Mouse (Mus musculus): ENCODE results near the gene Tdgf1. TPM values are rescaled to one million over a fixed set of nuclear protein-coding genes. Genes with fewer than 3 reads are reported as not detected.
A peak's percentile ranks its signal among the peaks of the same experiment; 100 is the strongest.

Gene Tdgf1
- polyA plus RNA-seq (2014; fragmentation: Nextera tagmentation; extraction: Ambion mirVana) = not detected in 2 replicates

GRCm38 (mm10) chr9:110945926-110946325 lies at the start of gene Tdgf1:
Gene Tdgf1 (minus strand): TSS chr9:110946158.
- ATAC-seq (ENCODE audit: low FRiP score) (no peak), DNase-seq (ENCODE audit: low spot score, missing footprints) (peak; percentile 82)
- WGBS = 7% methylated on average over 11 of the region's 11 CpGs
- Histone ChIP-seq H3K9ac (ENCODE audit: low read length) (no peak within 1 kb of the TSS), H3K4me1 (ENCODE audit: control insufficient read depth, insufficient read depth, low read length) (peaks cover 19% of the 10 kb centered on the region), H3K4me3 (ENCODE audit: low read depth, low read length) (no peak within 1 kb of the TSS), H3K27me3 (ENCODE audit: control insufficient read depth, insufficient read depth, low read length) (peaks cover 24% of the 10 kb centered on the region), H3K4me2 (peak within 1 kb of the TSS; percentile 20; the same call in 1 of the 2 replicates), H3K9me3 (ENCODE audit: control insufficient read depth, low read length) (no peaks in the 10 kb centered on the region), H3K27ac (ENCODE audit: low read depth, low read length) (no peak within 1 kb of the TSS), H3K36me3 (ENCODE audit: control insufficient read depth, insufficient read depth, low read length) (no peaks in the 10 kb centered on the region)

GRCm38 (mm10) chr9:110994716-110995172 lies 48.8 kb upstream of the Tdgf1 start:
- Histone ChIP-seq H3K27me3 (ENCODE audit: control insufficient read depth, insufficient read depth, low read length) (no peaks in the 10 kb centered on the region), H3K9ac (ENCODE audit: low read length) (peak overlapping the region; percentile 28), H3K4me2 (peak overlapping the region; percentile 41), H3K9me3 (ENCODE audit: control insufficient read depth, low read length) (no peaks in the 10 kb centered on the region), H3K4me3 (ENCODE audit: low read depth, low read length) (peak overlapping the region; percentile 36), H3K36me3 (ENCODE audit: control insufficient read depth, insufficient read depth, low read length) (no peaks in the 10 kb centered on the region), H3K27ac (ENCODE audit: low read depth, low read length) (no peak overlapping the region), H3K4me1 (ENCODE audit: control insufficient read depth, insufficient read depth, low read length) (no peaks in the 10 kb centered on the region)
- ATAC-seq (ENCODE audit: low FRiP score) (peak; percentile 89), DNase-seq (ENCODE audit: low spot score, missing footprints) (peak; percentile 94)
- 10% methylated on average over 13 of the region's 13 CpGs for WGBS

- Histone ChIP-seq H3K27me3 (ENCODE audit: control insufficient read depth, insufficient read depth, low read length) (no peaks in the 10 kb centered on the region), H3K9ac (ENCODE audit: low read length) (no peak overlapping the region), H3K36me3 (ENCODE audit: control insufficient read depth, insufficient read depth, low read length) (no peaks in the 10 kb centered on the region), H3K4me2 (no peak overlapping the region), H3K27ac (ENCODE audit: low read depth, low read length) (no peak overlapping the region), H3K4me1 (ENCODE audit: control insufficient read depth, insufficient read depth, low read length) (no peaks in the 10 kb centered on the region), H3K9me3 (ENCODE audit: control insufficient read depth, low read length) (no peaks in the 10 kb centered on the region), H3K4me3 (ENCODE audit: low read depth, low read length) (no peak overlapping the region)
- ATAC-seq (ENCODE audit: low FRiP score) (no peak), DNase-seq (ENCODE audit: low spot score, missing footprints) (no peak)
- 46% methylated on average over 3 of the region's 3 CpGs for WGBS
Measured at GRCm38 (mm10) chr9:110993281-110993709, 47.3 kb upstream of the Tdgf1 start.

GRCm38 (mm10) chr9:110990204-110990603 lies 44.2 kb upstream of the Tdgf1 start, which contains the start of gene Rtp3:
Gene Rtp3 (minus strand): TSS chr9:110990583.
- Histone ChIP-seq H3K27ac (ENCODE audit: low read depth, low read length) (no peak within 1 kb of the TSS), H3K4me2 (no peak within 1 kb of the TSS), H3K27me3 (ENCODE audit: control insufficient read depth, insufficient read depth, low read length) (no peaks in the 10 kb centered on the region), H3K4me1 (ENCODE audit: control insufficient read depth, insufficient read depth, low read length) (no peaks in the 10 kb centered on the region), H3K9me3 (ENCODE audit: control insufficient read depth, low read length) (no peaks in the 10 kb centered on the region), H3K9ac (ENCODE audit: low read length) (no peak within 1 kb of the TSS), H3K36me3 (ENCODE audit: control insufficient read depth, insufficient read depth, low read length) (no peaks in the 10 kb centered on the region), H3K4me3 (ENCODE audit: low read depth, low read length) (no peak within 1 kb of the TSS)
- DNase-seq (ENCODE audit: low spot score, missing footprints) (no peak), ATAC-seq (ENCODE audit: low FRiP score) (no peak)
- 69% methylated on average over 6 of the region's 6 CpGs for WGBS

GRCm38 (mm10) chr9:110989543-110989942 lies 43.6 kb upstream of the Tdgf1 start:
- WGBS = 91% methylated on average over 2 of the region's 2 CpGs
- Histone ChIP-seq H3K9me3 (ENCODE audit: control insufficient read depth, low read length) (no peaks in the 10 kb centered on the region), H3K4me3 (ENCODE audit: low read depth, low read length) (no peak overlapping the region), H3K9ac (ENCODE audit: low read length) (no peak overlapping the region), H3K36me3 (ENCODE audit: control insufficient read depth, insufficient read depth, low read length) (no peaks in the 10 kb centered on the region), H3K27me3 (ENCODE audit: control insufficient read depth, insufficient read depth, low read length) (no peaks in the 10 kb centered on the region), H3K27ac (ENCODE audit: low read depth, low read length) (no peak overlapping the region), H3K4me2 (no peak overlapping the region), H3K4me1 (ENCODE audit: control insufficient read depth, insufficient read depth, low read length) (no peaks in the 10 kb centered on the region)
- ATAC-seq (ENCODE audit: low FRiP score) (no peak), DNase-seq (ENCODE audit: low spot score, missing footprints) (no peak)

GRCm38 (mm10) chr9:110989141-110989540 lies 43.2 kb upstream of the Tdgf1 start:
- no peak for ATAC-seq (ENCODE audit: low FRiP score)
- no peak for DNase-seq (ENCODE audit: low spot score, missing footprints)
- H3K4me3 ChIP-seq (ENCODE audit: low read depth, low read length) = no peak overlapping the region
- H3K9me3 ChIP-seq (ENCODE audit: control insufficient read depth, low read length) = no peaks in the 10 kb centered on the region
- 58% methylated on average over 4 of the region's 4 CpGs for WGBS
- H3K27me3 ChIP-seq (ENCODE audit: control insufficient read depth, insufficient read depth, low read length) = no peaks in the 10 kb centered on the region
- no peaks in the 10 kb centered on the region for H3K4me1 ChIP-seq (ENCODE audit: control insufficient read depth, insufficient read depth, low read length)
- no peak overlapping the region for H3K4me2 ChIP-seq
- H3K9ac ChIP-seq (ENCODE audit: low read length) = no peak overlapping the region
- no peak overlapping the region for H3K27ac ChIP-seq (ENCODE audit: low read depth, low read length)
- no peaks in the 10 kb centered on the region for H3K36me3 ChIP-seq (ENCODE audit: control insufficient read depth, insufficient read depth, low read length)

GRCm38 (mm10) chr9:110988078-110988477 lies 42.1 kb upstream of the Tdgf1 start:
- WGBS = 79% methylated on average over 3 of the region's 3 CpGs
- no peaks in the 10 kb centered on the region for H3K27me3 ChIP-seq (ENCODE audit: control insufficient read depth, insufficient read depth, low read length)
- no peak overlapping the region for H3K27ac ChIP-seq (ENCODE audit: low read depth, low read length)
- no peak overlapping the region for H3K9ac ChIP-seq (ENCODE audit: low read length)
- H3K9me3 ChIP-seq (ENCODE audit: control insufficient read depth, low read length) = no peaks in the 10 kb centered on the region
- H3K4me1 ChIP-seq (ENCODE audit: control insufficient read depth, insufficient read depth, low read length) = no peaks in the 10 kb centered on the region
- no peak overlapping the region for H3K4me3 ChIP-seq (ENCODE audit: low read depth, low read length)
- H3K4me2 ChIP-seq = no peak overlapping the region
- H3K36me3 ChIP-seq (ENCODE audit: control insufficient read depth, insufficient read depth, low read length) = no peaks in the 10 kb centered on the region
- DNase-seq (ENCODE audit: low spot score, missing footprints) (no peak), ATAC-seq (ENCODE audit: low FRiP score) (no peak)

- Histone ChIP-seq H3K4me2 (no peak overlapping the region), H3K9me3 (ENCODE audit: control insufficient read depth, low read length) (no peaks in the 10 kb centered on the region), H3K4me1 (ENCODE audit: control insufficient read depth, insufficient read depth, low read length) (no peaks in the 10 kb centered on the region), H3K9ac (ENCODE audit: low read length) (no peak overlapping the region), H3K4me3 (ENCODE audit: low read depth, low read length) (no peak overlapping the region), H3K27ac (ENCODE audit: low read depth, low read length) (no peak overlapping the region), H3K27me3 (ENCODE audit: control insufficient read depth, insufficient read depth, low read length) (no peaks in the 10 kb centered on the region), H3K36me3 (ENCODE audit: control insufficient read depth, insufficient read depth, low read length) (no peaks in the 10 kb centered on the region)
- ATAC-seq (ENCODE audit: low FRiP score) (no peak), DNase-seq (ENCODE audit: low spot score, missing footprints) (no peak)
- 83% methylated on average over 4 of the region's 4 CpGs for WGBS
Measured at GRCm38 (mm10) chr9:110987331-110987730, 41.4 kb upstream of the Tdgf1 start.

- ATAC-seq (ENCODE audit: low FRiP score) (no peak), DNase-seq (ENCODE audit: low spot score, missing footprints) (no peak)
- H3K36me3 ChIP-seq (ENCODE audit: control insufficient read depth, insufficient read depth, low read length) = no peaks in the 10 kb centered on the region
Measured at GRCm38 (mm10) chr9:110985951-110986350, 40.0 kb upstream of the Tdgf1 start.

More at GRCm38 (mm10) chr9:110985951-110986350, 40.0 kb upstream of the Tdgf1 start:
- WGBS = 83% methylated on average over 8 of the region's 8 CpGs
- H3K9ac ChIP-seq (ENCODE audit: low read length) = no peak overlapping the region
- no peak overlapping the region for H3K4me2 ChIP-seq
- H3K4me1 ChIP-seq (ENCODE audit: control insufficient read depth, insufficient read depth, low read length) = no peaks in the 10 kb centered on the region
- H3K27ac ChIP-seq (ENCODE audit: low read depth, low read length) = no peak overlapping the region
- no peaks in the 10 kb centered on the region for H3K9me3 ChIP-seq (ENCODE audit: control insufficient read depth, low read length)
- no peaks in the 10 kb centered on the region for H3K27me3 ChIP-seq (ENCODE audit: control insufficient read depth, insufficient read depth, low read length)
- no peak overlapping the region for H3K4me3 ChIP-seq (ENCODE audit: low read depth, low read length)
